Mouse (Mus musculus): ENCODE measurements around the gene Hey2.

The Hey2 gene

DNA sequence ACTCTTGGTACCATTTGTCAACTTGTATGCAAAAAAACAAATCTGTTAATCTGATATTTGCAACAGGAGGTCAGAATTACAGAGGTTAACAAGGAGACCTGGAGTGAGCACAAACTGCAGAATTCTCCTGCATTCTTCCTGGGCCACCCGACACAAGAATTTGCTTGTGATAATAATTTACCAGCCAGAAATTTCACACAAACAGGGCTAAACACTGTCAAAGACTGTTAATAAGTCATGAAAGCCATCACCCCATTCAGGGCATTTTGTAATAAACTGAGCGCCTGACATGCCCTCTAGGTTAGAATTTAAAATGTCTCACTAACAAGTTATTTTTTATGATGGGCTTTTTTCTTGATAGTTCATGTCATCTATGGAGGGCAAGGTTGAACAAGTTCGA, 51.6 kb downstream of the Hey2 start:
- DNase-seq (ENCODE audit: extremely low read depth, low read depth, low spot score): no peak

DNA sequence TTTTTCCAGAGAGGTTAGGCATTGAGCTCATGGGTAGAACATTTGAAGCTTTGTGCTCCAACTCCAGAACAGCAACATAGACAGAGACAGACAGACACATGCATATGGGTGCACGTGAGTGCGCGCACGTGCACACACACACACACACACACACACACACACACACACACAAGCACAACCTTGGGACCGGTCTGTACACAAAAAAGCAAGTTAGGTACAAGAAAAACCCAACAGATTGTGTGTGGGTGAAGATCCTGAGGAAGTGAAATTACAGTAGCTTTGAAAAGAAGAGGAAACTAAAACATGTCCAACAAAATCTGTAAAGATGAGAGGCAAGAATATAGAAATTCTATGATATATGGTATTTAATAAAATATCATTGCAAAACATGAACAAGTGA, 53.1 kb downstream of the Hey2 start:
- DNase-seq (ENCODE audit: extremely low read depth, low read depth, low spot score): no peak

DNA sequence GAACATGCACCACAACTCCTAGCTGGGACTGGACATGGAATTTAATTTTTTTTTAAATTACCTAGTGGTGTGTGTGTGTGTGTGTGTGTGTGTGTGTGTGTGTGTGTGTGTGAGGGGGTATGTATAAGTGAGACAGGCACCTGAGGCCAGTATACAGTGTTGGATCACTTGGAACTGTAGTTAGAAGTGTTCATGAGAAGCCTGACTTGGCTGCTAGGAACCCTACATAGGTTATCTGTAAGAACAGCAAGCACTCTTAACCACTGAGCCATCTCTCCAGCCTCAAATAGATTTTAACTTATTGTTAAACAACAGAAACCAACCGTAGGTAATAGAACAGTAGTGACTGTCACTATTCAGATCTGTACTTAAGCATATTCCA, 54.3 kb downstream of the Hey2 start:
- DNase-seq (ENCODE audit: extremely low read depth, low read depth, low spot score): no peak

DNA sequence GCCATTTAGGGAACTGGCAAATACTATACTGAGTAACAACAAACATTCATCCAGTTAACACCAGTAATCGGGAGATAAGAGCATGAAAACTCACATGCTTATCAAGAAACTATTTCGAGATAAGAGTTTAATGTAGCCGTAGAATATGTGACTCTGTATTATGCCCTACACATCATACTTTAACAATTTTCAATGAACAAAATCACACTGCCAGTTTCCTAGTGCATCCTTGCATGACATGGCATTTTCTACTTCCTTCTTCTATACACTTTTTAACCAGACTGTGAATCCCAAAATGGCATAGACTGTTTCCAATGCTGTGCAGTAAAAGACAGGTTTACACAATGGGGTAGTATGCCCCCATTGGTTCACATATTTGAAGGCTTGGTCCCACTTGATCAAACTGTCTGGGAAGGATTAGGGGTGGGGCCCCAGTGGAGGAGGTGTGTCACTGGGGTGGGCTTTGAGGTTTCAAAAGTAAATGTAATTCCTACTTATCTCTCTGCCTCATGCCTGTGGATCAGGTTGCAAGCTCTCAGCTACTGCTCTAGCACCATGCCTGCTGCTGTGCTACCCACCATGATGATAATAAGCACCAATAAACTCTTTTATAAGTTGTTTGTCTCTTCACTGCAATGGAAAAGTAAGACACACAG, 54.8 kb downstream of the Hey2 start:
- no peak for DNase-seq (ENCODE audit: extremely low read depth, low read depth, low spot score)

DNA sequence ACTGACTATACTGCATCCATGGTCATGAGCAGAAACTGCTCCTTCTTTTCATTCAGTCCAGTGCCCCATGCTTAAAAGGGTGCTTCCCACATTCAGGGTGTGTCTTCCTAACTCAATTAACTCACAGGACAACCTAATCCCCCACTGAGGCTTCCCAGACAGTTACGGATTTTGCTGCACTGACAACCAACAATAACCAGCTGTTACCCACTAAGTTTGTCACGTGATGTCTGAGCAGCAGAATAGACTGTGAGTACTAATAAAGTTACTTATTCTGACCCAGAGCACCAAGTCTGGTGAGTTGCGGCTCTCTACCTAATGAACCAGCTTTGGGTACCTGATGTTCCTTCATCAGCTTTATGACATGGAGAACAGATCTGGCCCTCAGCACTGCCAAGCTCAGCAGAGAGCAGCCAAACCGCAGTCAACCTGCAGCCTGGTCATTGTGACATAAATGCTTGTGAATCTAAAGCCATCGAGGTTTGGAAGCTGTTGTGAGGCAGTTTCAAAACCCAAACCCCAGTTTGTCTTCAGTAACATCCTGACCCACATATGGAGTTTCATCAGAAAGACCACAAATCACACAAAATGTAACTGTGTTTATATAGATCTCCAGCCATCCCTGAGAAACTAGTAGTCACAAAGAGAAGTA, 56.4 kb downstream of the Hey2 start:
- DNase-seq (ENCODE audit: extremely low read depth, low read depth, low spot score): peak; percentile 69
